Mouse (Mus musculus): ENCODE measurements around the gene Scgb2b17.
"Not testable (repeated sequence)": the region's sequence is repeated elsewhere in the genome, so short reads cannot be mapped to it uniquely, and the experiment has no call there.

Gene Scgb2b17

DNA sequence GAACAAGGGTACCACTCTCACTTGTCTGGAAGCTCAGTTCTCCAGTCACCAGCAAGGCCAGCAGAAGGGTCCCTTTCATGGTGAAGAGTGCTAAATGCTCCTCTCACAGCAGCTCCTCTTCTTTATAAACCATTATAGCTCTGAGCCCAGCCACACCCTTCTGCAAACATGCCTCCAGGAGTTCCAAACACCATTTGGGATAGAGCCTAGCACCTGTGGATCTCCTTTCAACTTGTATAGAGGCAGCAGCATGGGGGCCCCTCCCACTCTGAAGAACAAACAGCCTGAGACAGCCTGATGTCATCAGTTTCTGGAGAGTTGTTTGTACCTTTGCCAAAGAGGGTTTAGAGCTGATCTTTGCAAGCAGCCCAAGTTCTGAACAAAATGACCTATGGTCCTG is at the start of gene Scgb2b17:
Scgb2b17 (minus strand) TSS at position 101 of the 400 bp plus-strand sequence.
- DNase-seq (ENCODE audit: low spot score): not testable (repeated sequence)

DNA sequence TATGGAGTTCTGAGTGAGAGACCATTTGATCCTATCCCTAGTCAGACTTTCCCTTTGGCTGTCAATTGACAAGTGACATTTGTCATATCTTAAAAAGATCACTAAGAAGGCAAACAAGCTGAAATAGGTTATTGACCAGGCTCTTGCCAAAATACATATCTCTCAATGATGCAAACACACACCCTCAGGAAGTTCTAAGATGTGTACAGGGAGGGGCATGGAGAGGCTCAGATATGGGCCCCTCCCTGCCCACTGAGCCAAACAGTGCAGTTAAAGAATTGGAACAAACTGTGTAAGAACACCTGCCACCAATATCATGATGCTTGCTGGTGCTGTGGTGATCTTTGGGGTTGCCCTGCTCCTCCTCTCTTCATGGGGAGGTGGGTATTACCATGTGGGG is 6.8 kb upstream of the Scgb2b17 start, which contains the start of gene Scgb1b17:
Scgb1b17 (plus strand) TSS at position 301 of the 400 bp plus-strand sequence.
- DNase-seq (ENCODE audit: low spot score): not testable (repeated sequence)
